Mouse (Mus musculus) CD4-positive, CD25-positive, alpha-beta regulatory T cell, adult 9 weeks (primary cell): ENCODE results near the gene Thbs3. TPM values are rescaled to one million over a fixed set of nuclear protein-coding genes. Genes with fewer than 3 reads are reported as not detected.

Source experiments
- polyA plus RNA-seq: library from polyadenylated mRNA; unstranded; fragments of 100-300 nt; shearing (Covaris generic); gene quantifications from one replicate; pipeline ENCODE4 v1.2.1, GENCODE M21; 2017

Thbs3 gene
- polyA plus RNA-seq, result 2.3 TPM

GRCm38 (mm10) chr3:89214681-89215411 lies at the start of gene Thbs3:
Thbs3 (plus strand) TSS chr3:89215180.

GRCm38 (mm10) chr3:89177242-89178106 lies 37.5 kb upstream of the Thbs3 start, which contains the start of gene Scamp3:
Scamp3 (plus strand) TSS chr3:89177473.

GRCm38 (mm10) chr3:89183058-89183958 lies 31.7 kb upstream of the Thbs3 start, which contains the start of gene Fam189b:
Fam189b (plus strand) TSS chr3:89183143.

GRCm38 (mm10) chr3:89202253-89203141 lies 12.5 kb upstream of the Thbs3 start, which contains the start of gene Gba:
Gba (plus strand) TSS chr3:89202928.

GRCm38 (mm10) chr3:89226900-89227299 lies 11.9 kb downstream of the Thbs3 start, which contains the start of gene Mtx1:
Mtx1 (minus strand) TSS chr3:89227088.

GRCm38 (mm10) chr3:89228836-89229235 lies 13.9 kb downstream of the Thbs3 start, which contains the start of gene Muc1:
Muc1 (plus strand) TSS chr3:89229057.

GRCm38 (mm10) chr3:89245688-89246171 lies 30.8 kb downstream of the Thbs3 start, which contains the start of gene Krtcap2:
Krtcap2 (plus strand) TSS chr3:89245966.

GRCm38 (mm10) chr3:89246261-89247100 lies 31.5 kb downstream of the Thbs3 start, which contains the start of gene Trim46:
Trim46 (minus strand) TSS chr3:89246309.

GRCm38 (mm10) chr3:89259076-89259475 lies 44.1 kb downstream of the Thbs3 start, which contains the start of gene Dpm3:
Dpm3 (plus strand) TSS chr3:89259358.

GRCm38 (mm10) chr3:89270051-89270755 lies 55.2 kb downstream of the Thbs3 start, which contains the start of gene Slc50a1:
Slc50a1 (minus strand) TSS chr3:89270570.

Other genes starting within 250 kb of the Thbs3 start
- 55.7 TPM for gene Rusc1, start 121.9 kb upstream of the Thbs3 start, polyA plus RNA-seq
- gene Gm43738, start 114.1 kb upstream of the Thbs3 start, polyA plus RNA-seq, result not detected
- gene Fdps, start 113.2 kb upstream of the Thbs3 start, polyA plus RNA-seq, result 114 TPM
- gene Pklr, start 79.0 kb upstream of the Thbs3 start, polyA plus RNA-seq, result not detected
- gene Hcn3, start 55.0 kb upstream of the Thbs3 start, polyA plus RNA-seq, result 1.4 TPM
- 24.5 TPM for gene Clk2, start 50.4 kb upstream of the Thbs3 start, polyA plus RNA-seq
- 319 TPM for gene Scamp3, start 37.7 kb upstream of the Thbs3 start, polyA plus RNA-seq
- gene Fam189b, start 32.0 kb upstream of the Thbs3 start, polyA plus RNA-seq, result 240 TPM
- 144 TPM for gene Gba, start 12.3 kb upstream of the Thbs3 start, polyA plus RNA-seq
- 151 TPM for gene Mtx1, start 11.9 kb downstream of the Thbs3 start, polyA plus RNA-seq
- 0.79 TPM for gene Muc1, start 13.9 kb downstream of the Thbs3 start, polyA plus RNA-seq
- 281 TPM for gene Krtcap2, start 30.8 kb downstream of the Thbs3 start, polyA plus RNA-seq
- 4.5 TPM for gene Trim46, start 31.1 kb downstream of the Thbs3 start, polyA plus RNA-seq
- 132 TPM for gene Dpm3, start 44.2 kb downstream of the Thbs3 start, polyA plus RNA-seq
- 288 TPM for gene Slc50a1, start 55.4 kb downstream of the Thbs3 start, polyA plus RNA-seq
- not detected for gene Efna1, start 66.0 kb downstream of the Thbs3 start, polyA plus RNA-seq
- not detected for gene Efna3, start 107.8 kb downstream of the Thbs3 start, polyA plus RNA-seq
- gene Efna4, start 122.8 kb downstream of the Thbs3 start, polyA plus RNA-seq, result 0.46 TPM
- 7.2 TPM for gene Adam15, start 134.8 kb downstream of the Thbs3 start, polyA plus RNA-seq
- 0.20 TPM for gene Dcst2, start 146.8 kb downstream of the Thbs3 start, polyA plus RNA-seq
- 1.0 TPM for gene Dcst1, start 150.1 kb downstream of the Thbs3 start, polyA plus RNA-seq
- 62.0 TPM for gene Zbtb7b, start 179.6 kb downstream of the Thbs3 start, polyA plus RNA-seq
- gene Lenep, start 187.6 kb downstream of the Thbs3 start, polyA plus RNA-seq, result not detected
- 69.2 TPM for gene Flad1, start 196.7 kb downstream of the Thbs3 start, polyA plus RNA-seq
- gene Cks1b, start 203.2 kb downstream of the Thbs3 start, polyA plus RNA-seq, result 30.0 TPM
- gene Shc1, start 203.3 kb downstream of the Thbs3 start, polyA plus RNA-seq, result 99.8 TPM
- 25.5 TPM for gene Pygo2, start 215.0 kb downstream of the Thbs3 start, polyA plus RNA-seq
- 175 TPM for gene Pbxip1, start 221.5 kb downstream of the Thbs3 start, polyA plus RNA-seq
- gene Pmvk, start 239.4 kb downstream of the Thbs3 start, polyA plus RNA-seq, result 27.0 TPM